Mouse (Mus musculus): ENCODE results near the gene Adcy1. TPM values are rescaled to one million over a fixed set of nuclear protein-coding genes. Genes with fewer than 3 reads are reported as not detected.
A peak's percentile ranks its signal among the peaks of the same experiment; 100 is the strongest.

Gene Adcy1
- polyA plus RNA-seq, 1 experiment from 2014 or later: 0.50 TPM

- no peak for ATAC-seq (replicated peaks; ENCODE audit: insufficient number of reproducible peaks, insufficient read depth, low FRiP score, low read depth)
- H3K9ac ChIP-seq: no peak overlapping the region
- H3K9me3 ChIP-seq (replicated peaks): no peaks in the 10 kb centered on the region
- H3K4me3 ChIP-seq: no peak overlapping the region
- H3K27ac ChIP-seq: no peak overlapping the region
- WGBS: 83% methylated on average over 8 of the region's 8 CpGs
- no peak overlapping the region for H3K4me2 ChIP-seq
- no peaks in the 10 kb centered on the region for H3K27me3 ChIP-seq
- peaks cover 6% of the 10 kb centered on the region for H3K4me1 ChIP-seq (replicated peaks)
- no peaks in the 10 kb centered on the region for H3K36me3 ChIP-seq
Measured at GRCm38 (mm10) chr11:7138370-7138769, 75.1 kb downstream of the Adcy1 start.

- H3K9ac ChIP-seq: no peak overlapping the region
- H3K4me3 ChIP-seq: no peak overlapping the region
- peaks cover 6% of the 10 kb centered on the region for H3K4me1 ChIP-seq (replicated peaks)
- H3K4me2 ChIP-seq: no peak overlapping the region
- no peak for ATAC-seq (replicated peaks; ENCODE audit: insufficient number of reproducible peaks, insufficient read depth, low FRiP score, low read depth)
- no peaks in the 10 kb centered on the region for H3K36me3 ChIP-seq
- H3K9me3 ChIP-seq (replicated peaks): no peaks in the 10 kb centered on the region
- H3K27me3 ChIP-seq: no peaks in the 10 kb centered on the region
- WGBS: 91% methylated on average over 3 of the region's 3 CpGs
- no peak overlapping the region for H3K27ac ChIP-seq
Measured at GRCm38 (mm10) chr11:7140449-7140848, 77.2 kb downstream of the Adcy1 start.

GRCm38 (mm10) chr11:7142725-7143124, 79.4 kb downstream of the Adcy1 start:
- no peak overlapping the region for H3K4me2 ChIP-seq
- H3K27ac ChIP-seq: no peak overlapping the region
- H3K36me3 ChIP-seq: no peaks in the 10 kb centered on the region
- H3K4me3 ChIP-seq: no peak overlapping the region
- no peaks in the 10 kb centered on the region for H3K9me3 ChIP-seq (replicated peaks)
- H3K4me1 ChIP-seq (replicated peaks): peaks cover 6% of the 10 kb centered on the region
- ATAC-seq (replicated peaks; ENCODE audit: insufficient number of reproducible peaks, insufficient read depth, low FRiP score, low read depth): 0 out of 2 replicates have a peak, but pooled peaks have one; percentile 36
- H3K27me3 ChIP-seq: no peaks in the 10 kb centered on the region
- 27% methylated on average over 3 of the region's 3 CpGs for WGBS
- no peak overlapping the region for H3K9ac ChIP-seq

- Histone ChIP-seq H3K27ac (no peak overlapping the region), H3K9me3 (replicated peaks) (no peaks in the 10 kb centered on the region), H3K27me3 (no peaks in the 10 kb centered on the region), H3K4me2 (no peak overlapping the region), H3K9ac (no peak overlapping the region), H3K4me1 (replicated peaks) (peaks cover 6% of the 10 kb centered on the region), H3K4me3 (no peak overlapping the region), H3K36me3 (no peaks in the 10 kb centered on the region)
- ATAC-seq (replicated peaks; ENCODE audit: insufficient number of reproducible peaks, insufficient read depth, low FRiP score, low read depth): no peak
- 79% methylated on average over 11 of the region's 11 CpGs for WGBS
Measured at GRCm38 (mm10) chr11:7144369-7144768, 81.1 kb downstream of the Adcy1 start.

GRCm38 (mm10) chr11:7145221-7145620, 81.9 kb downstream of the Adcy1 start:
- Histone ChIP-seq H3K9me3 (replicated peaks) (no peaks in the 10 kb centered on the region), H3K27me3 (no peaks in the 10 kb centered on the region), H3K36me3 (no peaks in the 10 kb centered on the region), H3K4me1 (replicated peaks) (peaks cover 6% of the 10 kb centered on the region), H3K9ac (no peak overlapping the region), H3K4me3 (no peak overlapping the region), H3K27ac (no peak overlapping the region), H3K4me2 (no peak overlapping the region)
- no peak for ATAC-seq (replicated peaks; ENCODE audit: insufficient number of reproducible peaks, insufficient read depth, low FRiP score, low read depth)
- WGBS: 61% methylated on average over 4 of the region's 4 CpGs

GRCm38 (mm10) chr11:7147536-7147935, 84.2 kb downstream of the Adcy1 start:
- Histone ChIP-seq H3K36me3 (no peaks in the 10 kb centered on the region), H3K4me2 (no peak overlapping the region), H3K27ac (no peak overlapping the region), H3K4me3 (no peak overlapping the region), H3K9me3 (replicated peaks) (no peaks in the 10 kb centered on the region), H3K9ac (no peak overlapping the region), H3K4me1 (replicated peaks) (peaks cover 4% of the 10 kb centered on the region), H3K27me3 (no peaks in the 10 kb centered on the region)
- WGBS: 84% methylated on average over 8 of the region's 8 CpGs
- no peak for ATAC-seq (replicated peaks; ENCODE audit: insufficient number of reproducible peaks, insufficient read depth, low FRiP score, low read depth)

- Histone ChIP-seq H3K9ac (no peak overlapping the region), H3K4me1 (replicated peaks) (no peaks in the 10 kb centered on the region), H3K27me3 (no peaks in the 10 kb centered on the region), H3K4me3 (no peak overlapping the region), H3K9me3 (replicated peaks) (no peaks in the 10 kb centered on the region), H3K36me3 (no peaks in the 10 kb centered on the region), H3K4me2 (no peak overlapping the region), H3K27ac (no peak overlapping the region)
- ATAC-seq (replicated peaks; ENCODE audit: insufficient number of reproducible peaks, insufficient read depth, low FRiP score, low read depth): no peak
- WGBS: 89% methylated on average over 7 of the region's 7 CpGs
Measured at GRCm38 (mm10) chr11:7147945-7148344, 84.7 kb downstream of the Adcy1 start.

- Histone ChIP-seq H3K27ac (no peak overlapping the region), H3K4me2 (no peak overlapping the region), H3K4me1 (replicated peaks) (no peaks in the 10 kb centered on the region), H3K4me3 (no peak overlapping the region), H3K27me3 (no peaks in the 10 kb centered on the region), H3K36me3 (no peaks in the 10 kb centered on the region), H3K9me3 (replicated peaks) (no peaks in the 10 kb centered on the region), H3K9ac (no peak overlapping the region)
- no peak for ATAC-seq (replicated peaks; ENCODE audit: insufficient number of reproducible peaks, insufficient read depth, low FRiP score, low read depth)
- WGBS: 56% methylated on average over 7 of the region's 7 CpGs
Measured at GRCm38 (mm10) chr11:7149471-7149870, 86.2 kb downstream of the Adcy1 start.

- H3K4me1 ChIP-seq (replicated peaks): no peaks in the 10 kb centered on the region
- no peak overlapping the region for H3K27ac ChIP-seq
- H3K4me2 ChIP-seq: no peak overlapping the region
- 91% methylated on average over 8 of the region's 8 CpGs for WGBS
- no peak overlapping the region for H3K4me3 ChIP-seq
- no peak for ATAC-seq (replicated peaks; ENCODE audit: insufficient number of reproducible peaks, insufficient read depth, low FRiP score, low read depth)
- H3K9me3 ChIP-seq (replicated peaks): no peaks in the 10 kb centered on the region
- H3K9ac ChIP-seq: no peak overlapping the region
- H3K36me3 ChIP-seq: no peaks in the 10 kb centered on the region
- no peaks in the 10 kb centered on the region for H3K27me3 ChIP-seq
Measured at GRCm38 (mm10) chr11:7150511-7150910, 87.2 kb downstream of the Adcy1 start.

- Histone ChIP-seq H3K27me3 (no peaks in the 10 kb centered on the region), H3K9me3 (replicated peaks) (no peaks in the 10 kb centered on the region), H3K36me3 (no peaks in the 10 kb centered on the region), H3K4me3 (no peak overlapping the region), H3K27ac (no peak overlapping the region), H3K4me2 (no peak overlapping the region), H3K9ac (no peak overlapping the region), H3K4me1 (replicated peaks) (no peaks in the 10 kb centered on the region)
- ATAC-seq (replicated peaks; ENCODE audit: insufficient number of reproducible peaks, insufficient read depth, low FRiP score, low read depth): no peak
- 93% methylated on average over 12 of the region's 12 CpGs for WGBS
Measured at GRCm38 (mm10) chr11:7152371-7152770, 89.1 kb downstream of the Adcy1 start.

GRCm38 (mm10) chr11:7153081-7153480, 89.8 kb downstream of the Adcy1 start:
- H3K27ac ChIP-seq: no peak overlapping the region
- 80% methylated on average over 8 of the region's 8 CpGs for WGBS
- no peaks in the 10 kb centered on the region for H3K9me3 ChIP-seq (replicated peaks)
- no peaks in the 10 kb centered on the region for H3K4me1 ChIP-seq (replicated peaks)
- no peaks in the 10 kb centered on the region for H3K27me3 ChIP-seq
- no peak overlapping the region for H3K4me2 ChIP-seq
- no peak overlapping the region for H3K4me3 ChIP-seq
- H3K9ac ChIP-seq: no peak overlapping the region
- no peak for ATAC-seq (replicated peaks; ENCODE audit: insufficient number of reproducible peaks, insufficient read depth, low FRiP score, low read depth)
- no peaks in the 10 kb centered on the region for H3K36me3 ChIP-seq

GRCm38 (mm10) chr11:7156427-7156826, 93.1 kb downstream of the Adcy1 start:
- WGBS: 60% methylated on average over 4 of the region's 4 CpGs
- Histone ChIP-seq H3K9me3 (replicated peaks) (no peaks in the 10 kb centered on the region), H3K4me1 (replicated peaks) (peaks cover 11% of the 10 kb centered on the region), H3K36me3 (no peaks in the 10 kb centered on the region), H3K9ac (no peak overlapping the region), H3K27ac (no peak overlapping the region), H3K27me3 (no peaks in the 10 kb centered on the region), H3K4me3 (no peak overlapping the region), H3K4me2 (no peak overlapping the region)
- ATAC-seq (replicated peaks; ENCODE audit: insufficient number of reproducible peaks, insufficient read depth, low FRiP score, low read depth): no peak

Measured in heart, embryonic 15.5 days (tissue).